Mouse (Mus musculus): ENCODE measurements around the gene Psmb5.

The Psmb5 gene

DNA sequence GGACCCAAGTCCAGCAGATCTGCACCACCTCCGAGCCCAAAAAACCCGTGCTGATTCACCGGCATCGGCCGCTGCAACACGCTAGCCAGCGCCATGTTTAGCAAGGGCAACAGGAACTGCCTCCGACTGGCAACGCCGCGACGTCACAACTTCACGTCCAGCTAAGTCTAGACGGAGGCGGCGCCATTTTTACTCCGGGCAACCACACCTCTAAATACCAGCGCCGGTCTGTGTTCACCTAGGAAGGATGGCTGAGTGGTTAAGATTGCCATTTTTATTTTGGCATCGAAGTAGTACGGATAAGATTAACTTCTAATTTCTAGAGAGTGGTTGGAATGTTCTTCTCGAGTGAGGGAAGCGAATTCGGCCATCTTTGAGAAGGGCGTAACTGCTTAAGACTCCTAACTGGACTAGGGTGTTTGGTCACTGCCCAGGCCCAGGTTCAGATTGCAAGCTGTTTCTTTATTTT, at the start of gene Psmb5:
Gene Psmb5, minus strand, starts transcription at position 126 of the 469 bp plus-strand sequence.
- peak; percentile 99 for DNase-seq

DNA sequence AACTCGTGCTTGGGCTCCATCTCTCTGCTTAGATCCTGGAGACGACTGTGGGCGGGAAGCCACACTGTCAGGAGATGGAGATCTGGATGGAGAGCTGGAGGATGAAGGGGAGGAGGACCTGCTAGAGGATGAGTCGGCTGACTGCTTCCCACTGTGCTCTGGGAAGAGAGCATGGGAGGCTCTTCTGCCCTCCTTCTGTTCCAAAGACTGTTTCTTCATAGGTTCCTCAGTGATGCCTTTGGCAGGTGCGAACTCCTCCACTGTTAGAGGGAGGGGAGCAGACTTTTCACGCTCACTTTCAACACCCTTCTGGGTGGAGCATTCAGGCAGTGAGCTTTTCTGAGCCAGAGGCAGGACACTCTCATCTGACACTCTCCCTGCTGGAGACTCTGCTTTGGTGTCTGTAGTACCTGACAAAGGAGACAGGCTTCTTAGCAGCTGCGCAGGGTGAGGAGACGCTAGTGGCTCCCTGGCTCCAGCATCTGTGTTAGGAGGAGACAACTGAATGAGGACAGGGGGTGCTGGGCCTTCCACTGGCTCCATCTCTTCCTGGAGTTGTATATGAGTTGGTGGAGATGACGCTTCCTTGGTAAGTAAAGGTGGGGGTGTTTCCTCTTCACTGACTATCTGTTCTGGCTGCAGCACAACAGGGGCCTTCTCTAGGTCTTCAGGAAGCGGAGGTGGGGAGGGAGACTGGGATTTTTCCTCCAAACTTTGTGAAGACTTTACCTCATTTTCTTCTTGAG, 46.8 kb upstream of the Psmb5 start:
- peak; percentile 78 for DNase-seq

DNA sequence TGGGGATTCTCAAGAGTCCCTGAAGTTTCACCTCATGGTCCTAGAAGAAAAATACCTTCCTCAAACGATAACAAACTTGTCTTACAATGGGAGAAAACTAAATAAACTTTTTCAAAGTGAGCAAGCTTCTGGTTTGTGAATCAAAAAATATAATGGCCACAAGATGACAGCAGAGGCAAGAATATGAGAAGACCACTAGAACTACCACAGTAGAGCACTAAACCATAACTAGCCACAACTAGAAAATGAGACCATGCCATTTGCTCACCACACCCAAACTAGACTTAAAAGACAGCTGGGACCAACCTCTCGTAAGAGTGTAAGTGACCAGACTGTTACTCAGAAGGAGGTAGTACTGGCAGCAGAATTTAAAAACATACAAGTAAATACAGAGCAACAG, 42.2 kb upstream of the Psmb5 start:
- no peak for DNase-seq

DNA sequence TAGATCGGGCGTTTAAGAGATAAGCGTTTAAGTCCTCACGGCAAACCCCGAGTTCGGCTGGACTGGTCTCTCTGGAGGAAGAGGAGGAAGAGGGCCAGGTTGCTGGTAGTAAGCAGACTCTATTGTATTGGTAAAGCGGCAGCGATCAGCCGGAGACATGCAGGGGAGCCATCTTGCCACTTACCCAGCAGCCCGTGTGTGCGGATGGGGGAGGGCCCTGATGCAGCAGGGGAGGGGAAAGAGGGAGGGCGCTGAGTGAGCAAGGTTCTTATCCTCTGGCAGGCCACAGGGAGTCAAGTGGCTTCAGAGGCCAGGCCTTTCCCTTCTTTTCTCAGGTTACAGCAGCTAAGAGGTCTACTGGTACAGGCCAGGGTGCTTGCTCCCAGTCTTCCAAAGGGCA, 35.7 kb upstream of the Psmb5 start:
- peak; percentile 99 for DNase-seq

DNA sequence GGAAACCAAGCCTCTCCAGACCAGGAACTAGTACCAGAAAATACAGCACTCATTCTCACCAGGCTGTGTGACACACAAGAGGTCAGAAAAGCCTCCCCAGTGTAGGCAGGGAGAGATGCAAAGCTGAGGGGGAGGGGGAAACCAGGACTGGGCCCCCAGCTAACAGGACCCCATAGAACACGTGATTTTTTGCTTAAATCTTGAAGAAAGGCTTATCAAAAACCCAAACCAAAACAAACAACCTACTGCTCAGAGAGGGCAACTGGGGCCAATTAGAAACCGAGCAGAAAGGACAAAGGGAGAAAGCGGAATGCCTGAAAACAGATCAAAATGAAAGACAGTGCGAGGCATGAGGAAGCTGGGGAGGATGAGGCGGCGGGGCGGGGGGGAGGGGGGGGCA, 35.0 kb upstream of the Psmb5 start:
- DNase-seq: peak; percentile 88

DNA sequence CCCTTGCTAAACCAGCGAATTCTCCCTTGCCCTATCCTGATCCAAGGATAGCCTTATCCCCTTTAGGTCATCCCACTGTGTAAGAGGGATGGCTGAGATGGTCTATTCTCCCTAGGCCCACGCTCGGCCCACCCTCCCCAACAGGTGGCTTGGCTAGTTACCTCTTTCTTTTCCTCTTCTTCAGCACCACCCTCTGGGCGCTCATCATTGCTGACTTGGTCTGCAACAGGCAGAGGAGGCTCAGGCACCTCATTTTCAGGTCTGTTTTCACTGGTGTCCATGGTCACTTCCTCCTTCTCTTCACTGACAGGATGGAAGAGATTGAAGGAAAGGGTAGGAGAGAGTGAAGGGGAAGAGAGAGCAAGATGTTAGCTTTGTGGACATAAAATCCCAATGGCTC, 33.7 kb upstream of the Psmb5 start:
- DNase-seq: peak; percentile 90

DNA sequence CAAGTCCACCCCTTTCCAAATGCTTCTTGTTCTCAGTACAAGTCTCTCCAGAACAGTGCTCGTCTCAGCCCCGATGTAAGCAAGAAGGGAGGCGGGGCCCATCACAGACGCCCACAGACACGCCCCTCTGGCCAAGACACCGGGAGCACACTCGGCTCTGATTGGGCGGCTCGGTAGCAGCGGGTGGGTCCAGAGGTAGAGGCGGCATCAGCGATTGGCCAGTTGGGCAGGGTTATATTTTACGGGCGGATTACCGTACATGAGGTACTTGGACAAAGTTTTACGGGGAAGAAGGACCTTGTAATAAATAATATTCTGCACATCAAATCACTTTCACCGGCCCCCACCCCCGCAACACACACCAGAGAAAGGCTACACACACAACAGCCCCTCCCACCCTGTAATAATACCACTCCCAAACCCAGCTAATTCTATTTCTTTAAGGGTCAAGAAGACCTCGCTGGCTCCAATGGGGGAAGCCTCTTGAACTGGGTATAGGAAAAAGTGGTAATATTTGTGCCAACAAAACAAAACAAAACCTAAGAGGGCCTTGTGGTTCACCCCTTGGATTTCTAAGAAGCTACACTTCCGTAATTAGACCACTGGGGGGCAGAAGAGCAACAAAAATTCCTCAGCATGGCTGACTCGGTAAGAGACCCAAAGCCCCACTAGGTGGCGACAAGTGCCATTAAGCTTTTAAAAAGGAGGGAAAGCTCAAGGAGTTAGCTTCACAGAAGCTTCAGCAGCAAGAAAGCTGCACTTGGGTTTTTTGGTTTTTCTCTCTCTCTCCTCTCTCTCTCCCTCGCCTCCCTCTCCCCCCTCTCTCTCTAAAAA, 33.0 kb upstream of the Psmb5 start:
- DNase-seq: peak; percentile 95

DNA sequence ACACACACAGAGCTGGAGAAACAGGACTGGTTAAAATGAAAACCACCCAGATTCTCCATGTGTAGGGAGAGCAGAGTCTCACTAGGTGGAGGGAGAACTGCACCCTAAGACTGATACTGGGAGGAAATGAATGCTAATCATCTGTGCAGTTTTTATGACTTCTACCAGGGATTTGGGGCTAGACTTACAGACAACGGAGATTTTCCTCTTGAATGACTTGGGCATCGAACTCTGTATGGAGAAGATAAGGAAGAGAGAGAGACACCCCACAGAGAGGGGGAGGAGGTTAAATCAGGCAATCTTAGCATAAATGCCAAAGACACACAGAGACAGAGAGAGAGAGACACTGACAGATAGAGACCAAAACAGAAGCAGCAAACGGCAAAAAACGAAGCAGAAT, 30.1 kb upstream of the Psmb5 start:
- DNase-seq: no peak

DNA sequence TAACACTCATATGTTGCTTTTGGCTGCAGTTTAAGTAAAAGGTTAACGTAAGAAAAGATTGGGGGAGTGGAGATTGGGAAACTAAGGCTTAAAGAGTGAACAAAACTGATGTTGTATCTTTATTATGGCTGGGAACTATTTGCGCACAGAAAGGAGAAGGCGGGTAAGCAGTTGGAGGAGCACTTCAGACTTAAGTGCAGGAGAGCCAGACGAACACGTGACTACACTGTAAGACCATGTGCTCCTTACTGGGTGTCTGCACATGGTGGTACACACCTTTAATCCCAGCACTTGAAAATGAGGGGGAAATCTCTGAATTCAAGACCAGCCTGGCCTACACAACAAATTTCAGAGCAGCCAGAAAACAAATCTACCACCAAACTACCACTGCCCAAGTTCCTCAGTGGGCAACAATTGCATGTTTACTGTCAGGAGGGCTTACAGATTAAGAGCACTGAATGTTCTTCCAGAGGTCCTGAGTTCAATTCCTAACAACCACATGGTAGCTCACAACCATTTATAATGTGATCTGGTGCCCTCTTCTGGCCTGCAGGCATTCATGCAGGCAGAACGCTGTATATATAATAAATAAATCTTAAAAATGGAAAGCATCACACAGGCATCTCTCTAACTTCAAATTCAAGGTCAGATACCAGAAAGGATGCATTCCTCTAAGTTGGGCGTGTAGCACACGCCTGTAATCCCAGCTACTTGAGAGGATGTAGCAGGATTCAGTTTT, 29.2 kb upstream of the Psmb5 start:
- no peak for DNase-seq

DNA sequence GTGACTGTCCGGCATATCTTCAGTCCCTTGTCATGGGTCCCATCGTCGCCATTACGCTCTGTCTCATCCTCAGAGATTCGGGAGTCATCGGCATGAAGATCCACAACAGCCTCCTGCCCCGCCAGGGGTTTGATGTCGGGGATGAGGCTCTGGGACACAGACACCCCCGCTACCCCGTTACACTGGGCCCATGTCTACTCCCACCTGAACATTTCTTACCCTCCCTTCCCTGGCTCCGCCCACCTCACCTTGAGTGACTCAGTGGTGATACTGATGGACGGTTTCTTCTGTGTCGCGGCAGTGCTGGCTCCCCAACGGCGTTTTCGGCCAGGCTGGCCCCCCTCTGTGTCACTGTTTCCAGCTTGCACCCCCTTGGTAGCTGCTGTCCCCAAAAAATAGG, 28.6 kb upstream of the Psmb5 start:
- DNase-seq: peak; percentile 91

DNA sequence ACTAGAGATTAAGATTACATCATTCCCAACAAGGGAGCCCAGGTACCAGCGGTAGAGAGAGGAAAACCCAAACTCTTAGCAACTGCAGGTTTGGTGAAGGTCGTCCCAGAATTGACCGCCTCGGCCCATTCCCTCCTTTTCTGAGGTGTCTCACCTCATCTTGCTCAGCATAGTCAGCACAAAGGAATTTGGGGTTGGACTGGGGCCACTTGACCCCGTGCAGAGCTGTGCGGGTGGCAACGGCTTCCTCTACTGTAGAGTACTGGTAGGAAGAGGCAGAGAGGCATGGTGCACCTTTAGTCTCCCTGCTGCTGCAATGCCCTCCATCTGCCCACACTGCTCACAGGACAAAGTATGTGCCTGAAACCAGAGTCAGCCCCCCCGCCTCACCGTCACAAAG, 26.5 kb upstream of the Psmb5 start:
- DNase-seq: peak; percentile 86

DNA sequence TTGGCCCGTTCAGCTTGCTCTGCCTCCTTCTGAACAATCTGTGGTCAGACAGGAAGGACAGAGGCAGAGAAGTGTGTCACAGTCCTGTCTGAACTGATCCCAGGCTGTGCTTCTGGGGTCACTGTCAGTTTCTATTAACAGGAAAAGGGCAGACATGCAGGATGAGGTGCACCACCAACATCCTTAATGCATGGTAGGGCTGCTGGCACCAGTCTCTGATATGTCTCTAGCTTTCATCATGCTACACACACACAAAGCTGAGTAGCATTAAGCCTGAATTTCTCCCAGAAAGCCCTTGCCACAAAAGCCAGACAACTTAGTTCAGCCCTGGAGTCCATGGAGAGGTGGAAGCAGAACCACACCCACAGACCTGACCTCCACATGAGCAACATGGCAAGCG, 25.2 kb upstream of the Psmb5 start:
- peak; percentile 79 for DNase-seq

DNA sequence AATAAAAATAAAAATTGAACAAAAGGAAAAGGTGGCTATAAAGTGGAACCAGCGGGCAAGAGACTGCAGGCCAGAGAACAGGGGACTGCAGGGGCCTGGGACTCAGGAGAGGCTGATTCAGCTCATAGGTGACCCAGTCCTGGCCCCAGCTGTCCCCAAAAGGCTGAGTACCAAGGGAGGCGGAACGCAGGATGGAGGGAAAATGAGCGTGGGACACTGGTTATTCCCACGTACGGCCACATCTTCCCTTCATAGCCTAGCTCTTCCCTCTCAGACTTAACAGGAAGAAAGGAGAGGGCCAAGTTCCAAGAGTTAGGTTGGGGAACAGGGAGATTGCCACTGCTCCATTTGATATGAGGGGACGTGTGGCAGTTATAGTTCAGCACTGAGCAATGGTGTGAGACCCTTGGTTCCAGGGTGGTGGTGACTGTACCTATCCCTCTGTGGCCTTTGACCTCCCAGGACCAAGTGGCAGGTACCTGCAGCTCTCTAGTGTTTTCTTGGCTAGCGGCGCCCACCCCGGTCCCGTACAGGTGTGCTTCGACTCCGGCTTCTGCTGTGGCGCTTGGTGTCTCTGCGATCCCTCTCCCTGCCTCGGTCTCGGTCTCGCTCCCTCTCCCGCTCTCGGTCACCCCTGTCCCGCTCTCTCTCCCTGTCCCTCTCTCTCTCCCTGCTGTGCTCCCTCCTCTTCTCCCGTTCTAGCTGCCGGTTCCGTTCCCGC, 24.6 kb upstream of the Psmb5 start:
- peak; percentile 92 for DNase-seq

DNA sequence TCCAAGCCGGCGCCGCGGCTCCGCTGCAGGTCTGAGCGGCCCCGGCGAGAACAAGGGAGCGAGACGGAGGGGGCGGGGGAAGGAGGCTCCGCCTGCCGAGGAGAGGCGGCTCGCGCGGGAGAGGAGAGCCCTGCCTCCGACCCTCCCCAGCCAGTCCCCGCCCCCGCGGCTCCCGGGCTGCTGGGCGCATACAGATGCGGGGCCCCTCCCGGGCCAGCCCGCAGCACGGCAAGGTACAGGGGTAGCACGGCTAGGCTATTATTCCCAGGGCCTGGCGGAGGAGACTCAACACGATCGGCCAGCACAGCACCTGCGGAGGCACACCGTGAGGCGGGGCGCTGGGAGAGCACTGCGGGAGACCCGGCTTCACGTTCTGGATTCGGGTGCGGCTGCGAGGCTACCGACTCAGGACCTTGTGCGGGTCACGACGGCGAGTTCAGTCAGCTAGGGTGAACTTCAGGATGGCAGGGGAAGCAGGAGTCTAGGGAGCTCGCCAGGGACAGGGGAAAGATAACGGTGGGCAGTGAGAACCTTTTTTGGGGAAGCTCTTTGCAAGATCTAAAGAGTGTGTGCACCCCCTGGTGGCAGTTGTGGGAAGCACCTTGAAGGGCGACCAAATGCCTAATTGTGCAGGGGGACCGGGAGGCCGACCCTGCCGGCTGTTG, 23.6 kb upstream of the Psmb5 start, which contains the start of gene Cdh24:
Gene Cdh24, minus strand, starts transcription at position 60 of the 665 bp plus-strand sequence.
- peak; percentile 99 for DNase-seq

DNA sequence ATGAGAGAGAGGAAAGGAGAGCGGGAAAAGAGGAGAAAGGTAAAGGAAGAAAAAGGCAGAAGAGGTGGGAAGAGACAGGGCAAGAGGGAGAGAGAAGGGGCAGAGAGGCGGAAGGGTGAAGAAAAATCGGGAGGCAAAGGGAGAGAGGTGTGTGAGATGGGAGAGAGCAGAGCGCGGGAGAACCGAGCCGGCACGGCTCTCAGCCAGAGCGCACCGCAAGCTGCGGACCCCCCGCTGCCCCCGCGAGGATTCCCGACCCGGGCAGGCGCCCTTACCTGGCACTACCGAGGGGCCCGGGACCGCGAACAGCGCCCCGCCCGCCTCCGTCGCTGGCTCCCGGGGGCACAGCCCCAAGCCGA, 23.1 kb upstream of the Psmb5 start, which contains the start of gene Gm17606:
Gene Gm17606, plus strand, starts transcription at position 7 of the 359 bp plus-strand sequence.
- DNase-seq: peak; percentile 83

DNA sequence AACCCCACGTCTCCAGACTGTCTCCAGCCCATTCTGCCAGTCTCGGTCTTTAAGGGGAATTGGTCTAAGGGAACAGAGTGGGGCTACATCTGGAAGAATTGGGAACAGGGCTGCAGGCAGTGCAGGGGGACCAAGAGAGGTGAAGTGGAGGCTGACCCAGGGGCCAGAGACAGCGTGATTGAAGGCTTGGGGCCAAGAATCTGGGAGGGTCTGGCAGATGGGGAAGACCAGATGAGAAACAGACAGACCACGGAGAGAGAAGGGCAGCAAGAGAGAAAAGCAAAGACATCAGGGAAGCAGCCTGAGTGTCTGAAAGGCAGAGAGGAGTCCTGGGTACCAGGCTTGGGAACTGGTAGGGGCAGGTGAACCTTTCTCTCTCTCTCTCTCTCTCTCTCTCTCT, 22.3 kb upstream of the Psmb5 start:
- DNase-seq: no peak

DNA sequence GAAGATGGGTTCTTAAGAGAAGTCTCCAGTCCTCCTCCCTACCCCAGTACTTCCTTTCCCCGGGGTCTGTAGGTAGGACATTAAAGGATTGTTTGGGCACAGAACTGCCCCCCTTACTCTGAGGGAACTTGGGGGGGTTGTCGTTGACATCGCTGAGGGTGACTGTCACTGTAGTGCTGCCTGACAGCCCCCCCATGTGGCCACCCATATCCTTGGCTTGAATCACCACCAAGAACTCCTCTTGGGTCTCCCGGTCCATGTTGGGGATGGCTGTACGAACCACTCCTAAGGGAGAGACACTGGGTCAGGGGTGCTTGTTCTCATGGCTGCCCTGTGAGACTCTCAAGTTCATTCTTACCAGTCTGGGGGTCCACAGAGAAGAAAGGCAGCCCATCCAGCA, 20.4 kb upstream of the Psmb5 start:
- no peak for DNase-seq

DNA sequence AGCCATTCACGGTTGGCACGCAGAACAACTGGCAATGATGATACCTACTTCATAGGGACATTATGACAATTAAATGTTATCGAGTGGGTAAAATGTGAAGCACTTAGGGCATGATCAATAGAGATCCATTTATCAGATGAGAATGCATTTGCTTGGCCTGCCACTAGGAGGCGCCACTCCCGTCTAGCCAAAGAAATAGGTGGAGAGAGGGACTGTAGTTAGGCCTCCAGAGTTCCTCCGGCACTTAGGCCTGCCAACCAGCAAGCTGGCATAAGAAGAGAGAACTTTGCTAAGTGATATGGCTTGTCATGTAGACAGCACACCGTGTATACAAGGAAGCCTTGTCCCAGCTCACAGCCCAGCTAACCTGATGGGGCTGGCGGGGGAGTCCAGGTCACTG, 19.1 kb upstream of the Psmb5 start:
- DNase-seq: no peak

DNA sequence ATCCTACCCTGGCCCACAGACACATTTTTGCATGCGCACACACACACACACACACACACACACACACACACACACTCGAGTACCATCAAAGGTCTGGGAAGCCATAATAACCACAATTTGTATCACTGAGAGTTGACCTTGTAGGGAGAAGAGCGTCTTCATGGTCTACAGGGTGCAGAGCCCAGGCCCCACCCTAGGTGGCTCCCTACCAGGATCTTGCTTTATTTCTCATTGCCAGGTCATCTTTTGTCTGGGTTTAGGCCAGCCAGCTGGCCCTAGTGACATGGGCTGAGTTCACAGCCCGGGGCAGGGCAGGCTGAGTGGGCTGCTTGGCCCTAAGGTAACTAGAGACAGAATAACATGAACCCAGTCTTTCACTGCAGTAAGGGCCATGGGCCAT, 16.4 kb upstream of the Psmb5 start:
- no peak for DNase-seq

DNA sequence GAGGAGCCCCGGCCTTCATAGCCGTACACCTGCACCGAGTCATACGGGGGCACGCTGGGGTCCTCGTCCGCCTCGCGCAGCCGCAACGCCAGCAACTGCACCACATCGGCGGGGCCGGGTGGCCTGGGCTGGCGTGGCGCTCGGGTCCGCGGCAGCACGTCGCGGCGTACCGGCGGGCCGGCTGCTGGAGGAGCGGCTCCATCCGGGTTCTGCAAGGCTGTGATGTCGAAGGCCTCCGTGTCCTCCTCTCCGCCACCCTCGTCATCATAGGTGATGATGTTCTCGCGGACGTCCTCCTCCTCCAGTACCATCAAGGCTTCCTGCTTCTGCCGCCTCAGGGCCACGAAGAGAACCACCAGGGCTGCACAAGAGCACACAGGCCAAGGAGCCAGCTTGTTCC, 14.4 kb upstream of the Psmb5 start:
- DNase-seq: no peak

DNA sequence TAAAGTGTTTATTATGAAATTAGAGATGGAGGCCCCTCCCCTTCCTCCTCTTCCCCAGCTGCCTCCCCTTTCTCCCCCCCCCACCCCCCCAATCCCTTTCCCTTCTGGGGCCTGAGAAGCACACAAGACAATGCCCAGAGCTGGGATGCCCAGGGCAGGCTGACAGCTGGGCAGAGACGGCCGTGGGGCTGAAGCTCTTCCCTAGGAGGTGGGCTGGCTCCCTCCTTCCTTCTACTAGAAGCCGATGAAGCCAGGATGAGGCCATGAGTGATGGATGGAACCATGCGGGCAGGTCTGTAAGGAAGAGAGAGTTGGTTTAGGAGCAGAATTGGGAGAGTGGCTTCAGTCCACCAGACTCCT, 13.4 kb upstream of the Psmb5 start:
- no peak for DNase-seq

DNA sequence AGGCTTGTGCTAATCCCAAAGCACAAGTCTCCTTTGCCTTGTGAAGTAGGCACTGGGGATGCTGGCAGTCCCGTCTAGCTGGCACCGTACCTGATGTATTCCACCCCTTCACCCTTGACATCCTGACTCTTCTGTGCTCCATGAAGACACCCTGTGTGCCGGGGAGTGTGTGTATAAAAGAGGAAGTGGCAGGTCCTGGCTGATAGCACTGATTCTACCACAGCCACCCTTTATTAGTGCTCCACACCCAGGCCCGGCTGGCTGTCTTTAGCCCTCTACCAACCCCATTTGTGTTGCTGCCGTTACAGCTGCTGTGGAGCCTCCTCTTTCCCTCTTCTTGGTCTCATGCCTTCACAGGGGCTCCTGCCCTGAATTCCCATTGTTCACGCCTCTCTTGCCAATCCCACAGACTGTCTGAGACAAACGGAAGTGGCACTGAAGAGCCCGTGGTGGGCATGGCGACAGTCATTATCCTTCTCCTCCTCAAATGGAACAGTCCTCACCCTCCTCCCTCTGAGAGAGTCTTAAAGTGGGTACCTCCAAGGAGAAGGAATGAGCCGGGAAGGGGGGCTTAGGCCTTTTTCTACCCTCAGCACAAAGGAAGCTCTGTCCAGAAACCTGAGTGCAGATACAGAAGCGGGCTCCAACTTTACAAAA, 12.9 kb upstream of the Psmb5 start:
- no peak for DNase-seq

All from heart, adult 11 months (tissue).